Mouse (Mus musculus): ENCODE measurements around the gene Rchy1. TPM values are rescaled to one million over a fixed set of nuclear protein-coding genes. Genes with fewer than 3 reads are reported as not detected.

Rchy1 gene
- polyA plus RNA-seq, 1 experiment from 2014 or later = 64.3 TPM

GRCm38 (mm10) chr5:91987799-91988198 is 24.9 kb upstream of the Rchy1 start:
- H3K4me1 ChIP-seq (replicated peaks; ENCODE audit: control insufficient read depth, insufficient read depth, low read length) = no peaks in the 10 kb centered on the region
- DNase-seq (ENCODE audit: low spot score) (no peak), ATAC-seq (ENCODE audit: low FRiP score) (0 out of 2 replicates have a peak, but pooled peaks have one; percentile 31)
- WGBS = 93% methylated on average over 2 of the region's 2 CpGs
- H3K36me3 ChIP-seq (replicated peaks; ENCODE audit: control insufficient read depth, insufficient read depth) = no peaks in the 10 kb centered on the region
- no peak overlapping the region for H3K27ac ChIP-seq
- no peak overlapping the region for H3K9ac ChIP-seq
- no peak overlapping the region for H3K4me2 ChIP-seq (replicated peaks)
- H3K4me3 ChIP-seq (replicated peaks; ENCODE audit: low read length) = no peak overlapping the region
- no peaks in the 10 kb centered on the region for H3K27me3 ChIP-seq (ENCODE audit: control insufficient read depth, insufficient read depth, low read length)
- no peaks in the 10 kb centered on the region for H3K9me3 ChIP-seq (ENCODE audit: control insufficient read depth, low read length)

- 68% methylated on average over 4 of the region's 4 CpGs for WGBS
- Histone ChIP-seq H3K9me3 (ENCODE audit: control insufficient read depth, low read length) (no peaks in the 10 kb centered on the region), H3K27ac (no peak within 1 kb of the TSS), H3K4me3 (replicated peaks; ENCODE audit: low read length) (no peak within 1 kb of the TSS), H3K4me2 (replicated peaks) (no peak within 1 kb of the TSS), H3K9ac (no peak within 1 kb of the TSS), H3K27me3 (ENCODE audit: control insufficient read depth, insufficient read depth, low read length) (no peaks in the 10 kb centered on the region), H3K36me3 (replicated peaks; ENCODE audit: control insufficient read depth, insufficient read depth) (no peaks in the 10 kb centered on the region), H3K4me1 (replicated peaks; ENCODE audit: control insufficient read depth, insufficient read depth, low read length) (no peaks in the 10 kb centered on the region)
- no peak for DNase-seq (ENCODE audit: low spot score)
- ATAC-seq (ENCODE audit: low FRiP score) = no peak
Measured at GRCm38 (mm10) chr5:91987236-91987635, 24.4 kb upstream of the Rchy1 start, which contains the start of gene Odaph. Gene Odaph (plus strand): TSS chr5:91987475.

DNA sequence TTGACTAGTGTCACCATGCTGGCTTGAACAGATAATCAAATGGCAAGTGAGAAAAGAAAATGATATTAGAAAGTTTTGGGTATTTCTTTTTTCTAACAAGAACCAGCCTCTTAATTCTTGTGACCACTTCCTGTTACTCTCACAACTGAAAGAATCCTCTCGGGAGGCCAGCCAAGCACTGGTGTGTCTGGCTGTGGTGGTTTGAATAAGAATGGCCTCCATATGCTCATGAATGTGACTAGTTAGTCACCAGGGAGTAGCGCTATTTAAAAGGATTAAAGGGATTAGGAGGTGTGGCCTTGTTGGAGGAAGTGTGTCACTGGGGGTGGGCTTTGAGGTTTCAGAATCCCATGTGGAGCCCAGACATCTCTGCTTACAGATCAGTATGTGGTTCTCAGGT is 22.9 kb upstream of the Rchy1 start:
- no peaks in the 10 kb centered on the region for H3K4me1 ChIP-seq (replicated peaks; ENCODE audit: control insufficient read depth, insufficient read depth, low read length)
- WGBS = 57% methylated on average over 2 of the region's 2 CpGs
- no peaks in the 10 kb centered on the region for H3K9me3 ChIP-seq (ENCODE audit: control insufficient read depth, low read length)
- H3K36me3 ChIP-seq (replicated peaks; ENCODE audit: control insufficient read depth, insufficient read depth) = no peaks in the 10 kb centered on the region
- no peak for DNase-seq (ENCODE audit: low spot score)
- no peak overlapping the region for H3K27ac ChIP-seq
- ATAC-seq (ENCODE audit: low FRiP score) = no peak
- no peak overlapping the region for H3K9ac ChIP-seq
- no peak overlapping the region for H3K4me2 ChIP-seq (replicated peaks)
- no peaks in the 10 kb centered on the region for H3K27me3 ChIP-seq (ENCODE audit: control insufficient read depth, insufficient read depth, low read length)
- H3K4me3 ChIP-seq (replicated peaks; ENCODE audit: low read length) = no peak overlapping the region

GRCm38 (mm10) chr5:91983490-91983889 is 20.6 kb upstream of the Rchy1 start:
- no peak overlapping the region for H3K4me2 ChIP-seq (replicated peaks)
- DNase-seq (ENCODE audit: low spot score) (no peak), ATAC-seq (ENCODE audit: low FRiP score) (no peak)
- H3K27ac ChIP-seq = no peak overlapping the region
- no peak overlapping the region for H3K9ac ChIP-seq
- no peaks in the 10 kb centered on the region for H3K9me3 ChIP-seq (ENCODE audit: control insufficient read depth, low read length)
- H3K36me3 ChIP-seq (replicated peaks; ENCODE audit: control insufficient read depth, insufficient read depth) = no peaks in the 10 kb centered on the region
- H3K4me1 ChIP-seq (replicated peaks; ENCODE audit: control insufficient read depth, insufficient read depth, low read length) = no peaks in the 10 kb centered on the region
- no peak overlapping the region for H3K4me3 ChIP-seq (replicated peaks; ENCODE audit: low read length)
- H3K27me3 ChIP-seq (ENCODE audit: control insufficient read depth, insufficient read depth, low read length) = no peaks in the 10 kb centered on the region
- WGBS = 86% methylated on average over 2 of the region's 2 CpGs

DNA sequence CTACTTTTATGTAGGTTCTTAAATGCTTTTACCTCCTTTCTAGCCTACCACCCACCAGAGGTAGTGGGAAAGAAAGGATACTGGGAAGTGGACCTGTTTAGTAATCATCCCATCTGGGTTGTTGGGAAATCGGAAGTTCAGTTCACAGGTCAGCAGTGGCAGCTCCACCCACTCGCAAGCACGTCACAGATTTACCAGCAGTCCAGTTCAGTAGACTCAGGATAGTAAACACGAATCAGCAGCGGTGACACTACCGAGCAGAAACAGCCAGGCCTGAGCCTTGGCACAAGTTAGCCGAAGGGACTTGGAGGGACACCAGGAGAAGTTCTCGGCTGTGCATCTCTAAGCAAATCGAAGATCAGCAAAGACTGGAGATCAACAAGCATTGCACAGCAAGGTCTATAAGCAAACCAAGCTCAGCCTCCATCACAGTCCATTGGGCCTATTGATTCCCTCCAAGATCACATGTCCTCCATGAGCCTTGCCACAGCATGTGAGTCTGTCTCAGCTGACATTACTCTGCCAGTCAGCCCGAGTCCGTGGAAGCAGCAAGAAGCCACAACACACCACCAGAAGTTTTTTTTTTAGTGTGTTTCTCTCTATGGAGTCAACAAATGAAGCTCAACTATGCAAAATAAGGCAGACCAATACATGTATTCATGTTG is 18.4 kb upstream of the Rchy1 start:
- H3K4me3 ChIP-seq (replicated peaks; ENCODE audit: low read length) = no peak overlapping the region
- H3K4me2 ChIP-seq (replicated peaks) = no peak overlapping the region
- H3K27ac ChIP-seq = no peak overlapping the region
- no peaks in the 10 kb centered on the region for H3K36me3 ChIP-seq (replicated peaks; ENCODE audit: control insufficient read depth, insufficient read depth)
- H3K9me3 ChIP-seq (ENCODE audit: control insufficient read depth, low read length) = no peaks in the 10 kb centered on the region
- WGBS = 93% methylated on average over 11 of the region's 11 CpGs
- DNase-seq (ENCODE audit: low spot score) (no peak), ATAC-seq (ENCODE audit: low FRiP score) (no peak)
- no peaks in the 10 kb centered on the region for H3K27me3 ChIP-seq (ENCODE audit: control insufficient read depth, insufficient read depth, low read length)
- H3K9ac ChIP-seq = no peak overlapping the region
- H3K4me1 ChIP-seq (replicated peaks; ENCODE audit: control insufficient read depth, insufficient read depth, low read length) = no peaks in the 10 kb centered on the region

DNA sequence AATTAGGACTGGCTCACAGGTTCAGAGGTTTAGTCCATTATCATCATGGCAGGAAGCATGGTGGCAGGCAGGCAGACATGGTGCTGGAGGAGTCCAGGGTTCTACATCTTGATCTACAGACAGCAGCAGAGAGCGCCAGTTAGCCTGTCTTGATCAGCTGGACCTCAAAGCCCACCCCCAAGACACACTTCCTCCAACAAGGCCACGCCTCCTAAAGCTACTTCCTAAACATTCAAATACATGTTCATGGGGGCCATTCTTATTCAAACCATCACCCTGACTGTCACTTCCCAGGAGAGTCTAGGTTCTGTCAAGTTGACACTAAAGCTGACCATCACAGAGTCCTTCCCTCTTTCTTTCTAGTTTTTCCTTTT is 14.5 kb upstream of the Rchy1 start:
- no peak for DNase-seq (ENCODE audit: low spot score)
- Histone ChIP-seq H3K9me3 (ENCODE audit: control insufficient read depth, low read length) (no peaks in the 10 kb centered on the region), H3K4me2 (replicated peaks) (no peak overlapping the region), H3K36me3 (replicated peaks; ENCODE audit: control insufficient read depth, insufficient read depth) (no peaks in the 10 kb centered on the region), H3K4me1 (replicated peaks; ENCODE audit: control insufficient read depth, insufficient read depth, low read length) (no peaks in the 10 kb centered on the region), H3K27ac (no peak overlapping the region), H3K9ac (no peak overlapping the region), H3K4me3 (replicated peaks; ENCODE audit: low read length) (no peak overlapping the region), H3K27me3 (ENCODE audit: control insufficient read depth, insufficient read depth, low read length) (no peaks in the 10 kb centered on the region)
- no peak for ATAC-seq (ENCODE audit: low FRiP score)
- WGBS = 84% methylated on average over 2 of the region's 2 CpGs

GRCm38 (mm10) chr5:91976566-91977396 is 13.9 kb upstream of the Rchy1 start:
- H3K9me3 ChIP-seq (ENCODE audit: control insufficient read depth, low read length) = no peaks in the 10 kb centered on the region
- no peak overlapping the region for H3K4me2 ChIP-seq (replicated peaks)
- no peak overlapping the region for H3K4me3 ChIP-seq (replicated peaks; ENCODE audit: low read length)
- DNase-seq (ENCODE audit: low spot score) = no peak
- ATAC-seq (ENCODE audit: low FRiP score) = no peak
- no peak overlapping the region for H3K9ac ChIP-seq
- 71% methylated on average over 10 of the region's 10 CpGs for WGBS
- H3K36me3 ChIP-seq (replicated peaks; ENCODE audit: control insufficient read depth, insufficient read depth) = no peaks in the 10 kb centered on the region
- H3K4me1 ChIP-seq (replicated peaks; ENCODE audit: control insufficient read depth, insufficient read depth, low read length) = no peaks in the 10 kb centered on the region
- H3K27me3 ChIP-seq (ENCODE audit: control insufficient read depth, insufficient read depth, low read length) = no peaks in the 10 kb centered on the region
- H3K27ac ChIP-seq = no peak overlapping the region

- H3K4me1 ChIP-seq (replicated peaks; ENCODE audit: control insufficient read depth, insufficient read depth, low read length) = no peaks in the 10 kb centered on the region
- no peak overlapping the region for H3K27ac ChIP-seq
- no peaks in the 10 kb centered on the region for H3K36me3 ChIP-seq (replicated peaks; ENCODE audit: control insufficient read depth, insufficient read depth)
- H3K4me3 ChIP-seq (replicated peaks; ENCODE audit: low read length) = no peak overlapping the region
- no peaks in the 10 kb centered on the region for H3K27me3 ChIP-seq (ENCODE audit: control insufficient read depth, insufficient read depth, low read length)
- ATAC-seq (ENCODE audit: low FRiP score) (no peak), DNase-seq (ENCODE audit: low spot score) (no peak)
- H3K9me3 ChIP-seq (ENCODE audit: control insufficient read depth, low read length) = no peaks in the 10 kb centered on the region
- no peak overlapping the region for H3K9ac ChIP-seq
- H3K4me2 ChIP-seq (replicated peaks) = no peak overlapping the region
- WGBS = 93% methylated on average over 9 of the region's 9 CpGs
Measured at GRCm38 (mm10) chr5:91975758-91976157, 12.9 kb upstream of the Rchy1 start.

- no peak overlapping the region for H3K9ac ChIP-seq
- ATAC-seq (ENCODE audit: low FRiP score) = no peak
- 92% methylated on average over 7 of the region's 7 CpGs for WGBS
- 0 out of 2 replicates have a peak, but pooled peaks cover 4% of the 10 kb centered on the region for H3K36me3 ChIP-seq (replicated peaks; ENCODE audit: control insufficient read depth, insufficient read depth)
- no peak overlapping the region for H3K4me3 ChIP-seq (replicated peaks; ENCODE audit: low read length)
- H3K4me2 ChIP-seq (replicated peaks) = no peak overlapping the region
- H3K27ac ChIP-seq = no peak overlapping the region
- DNase-seq (ENCODE audit: low spot score) = no peak
- H3K9me3 ChIP-seq (ENCODE audit: control insufficient read depth, low read length) = no peaks in the 10 kb centered on the region
- no peaks in the 10 kb centered on the region for H3K4me1 ChIP-seq (replicated peaks; ENCODE audit: control insufficient read depth, insufficient read depth, low read length)
- H3K27me3 ChIP-seq (ENCODE audit: control insufficient read depth, insufficient read depth, low read length) = no peaks in the 10 kb centered on the region
Measured at GRCm38 (mm10) chr5:91974002-91974401, 11.1 kb upstream of the Rchy1 start.
